Mouse (Mus musculus): Measurements from ENCODE around the gene Fam122a.
A peak's percentile ranks its signal among the peaks of the same experiment; 100 is the strongest.

The Fam122a gene

DNA sequence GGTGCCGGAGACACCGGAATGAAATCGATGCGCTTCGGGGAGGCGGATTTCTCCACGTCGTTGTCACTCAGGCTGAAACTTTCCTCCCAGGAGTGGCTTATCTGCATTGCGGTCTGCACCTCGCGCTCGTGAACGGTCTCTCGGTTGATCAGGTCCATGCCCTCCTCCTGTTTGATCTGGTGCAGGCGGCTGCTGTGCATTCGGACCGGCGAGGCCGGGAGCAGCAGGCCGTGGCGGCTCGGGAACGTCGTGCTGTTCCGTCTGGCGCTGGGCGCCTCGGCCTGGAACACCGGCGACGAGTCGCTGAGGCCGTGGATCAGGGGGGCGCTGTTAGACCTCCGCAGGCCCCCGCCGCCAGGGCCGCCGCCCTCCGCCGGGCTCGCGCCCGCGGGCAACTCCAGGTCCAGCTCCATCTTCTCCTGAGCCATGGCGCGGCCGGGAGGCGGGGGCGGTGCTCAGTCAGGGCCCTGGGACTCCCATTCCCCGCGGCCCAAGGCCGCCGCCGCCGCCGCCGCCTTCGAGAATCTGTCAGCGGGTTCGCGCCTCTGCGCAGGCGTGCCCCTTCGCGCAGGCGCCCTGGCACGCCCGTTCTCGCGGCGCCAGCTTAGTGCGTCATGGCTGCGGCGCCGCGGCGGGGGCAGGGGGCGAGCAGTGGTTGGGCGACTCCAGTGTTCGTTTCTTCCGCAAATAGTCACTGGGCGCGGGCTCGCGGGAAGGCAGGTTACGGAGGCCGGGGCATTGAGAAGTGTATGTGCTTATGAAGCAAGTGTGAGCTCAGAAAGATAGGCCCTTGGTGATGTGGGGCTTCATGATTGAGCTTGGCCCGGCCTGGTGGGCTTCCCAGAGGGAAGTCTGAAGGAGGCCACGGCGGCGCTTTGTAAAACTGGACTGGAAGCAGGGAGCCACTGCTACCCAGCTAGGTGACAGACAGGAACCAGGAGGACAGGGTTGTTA is at the start of gene Fam122a:
TSS of gene Fam122a (minus strand) at position 428 of the 954 bp plus-strand sequence.
- DNase-seq: peak; percentile 87 to 94

DNA sequence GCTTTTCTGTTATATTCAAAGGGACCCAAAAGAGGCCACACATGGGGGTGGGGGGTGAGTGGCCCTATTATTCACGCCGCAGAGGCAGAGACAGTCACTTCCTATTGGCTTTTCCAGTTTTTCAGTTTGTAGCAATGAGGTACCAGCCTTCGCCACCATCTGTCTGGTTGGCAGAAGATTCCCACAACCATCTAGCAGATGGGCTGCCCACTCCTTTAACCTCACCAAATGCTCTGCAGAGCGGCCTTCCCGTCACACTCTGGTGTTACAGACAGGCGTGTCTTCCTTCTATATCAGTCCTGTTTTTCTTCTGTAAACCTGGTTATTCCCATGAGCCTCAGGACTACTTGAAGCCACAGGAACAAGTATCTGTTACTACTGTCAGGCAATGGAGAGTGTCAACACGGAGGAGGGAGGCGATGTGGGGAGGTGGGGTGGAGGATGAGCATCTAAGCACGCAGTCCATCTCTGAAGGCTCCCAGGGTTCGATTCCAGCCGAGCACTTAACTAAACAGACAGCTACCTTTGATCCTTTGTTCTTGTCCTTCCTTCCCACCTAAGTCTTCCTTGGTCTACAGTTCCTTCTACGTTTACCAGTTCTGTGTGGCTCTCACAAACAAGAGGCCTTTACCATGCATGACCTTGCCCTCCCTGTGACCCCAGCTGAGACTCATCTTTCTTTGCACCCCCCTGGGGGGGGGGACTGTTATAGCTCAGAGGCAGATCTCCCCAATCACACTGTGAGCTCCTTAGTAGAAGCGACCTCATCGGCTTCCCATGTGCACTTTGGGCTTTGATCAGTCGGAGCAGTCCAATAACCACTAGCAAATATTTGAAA is 46.5 kb upstream of the Fam122a start:
- DNase-seq: no peak

DNA sequence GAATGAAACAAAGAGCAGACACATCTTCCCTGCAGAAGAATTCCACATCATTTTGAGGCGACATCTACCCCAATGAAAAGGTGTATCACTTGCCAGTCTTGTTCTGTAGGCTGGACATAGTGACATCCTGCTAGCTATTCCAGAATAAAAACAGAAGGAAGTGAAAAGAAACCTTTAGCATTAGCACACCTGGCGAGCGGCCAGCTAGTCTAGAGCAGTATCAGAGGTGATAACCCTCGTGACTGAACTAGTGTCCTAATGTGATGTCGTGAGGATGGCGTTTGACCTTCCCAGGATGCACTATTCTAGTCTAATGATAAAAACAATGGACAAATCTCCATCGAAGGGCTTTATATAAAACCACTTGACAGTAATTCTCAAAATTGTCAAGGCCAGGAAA is 44.8 kb upstream of the Fam122a start:
- DNase-seq: no peak

DNA sequence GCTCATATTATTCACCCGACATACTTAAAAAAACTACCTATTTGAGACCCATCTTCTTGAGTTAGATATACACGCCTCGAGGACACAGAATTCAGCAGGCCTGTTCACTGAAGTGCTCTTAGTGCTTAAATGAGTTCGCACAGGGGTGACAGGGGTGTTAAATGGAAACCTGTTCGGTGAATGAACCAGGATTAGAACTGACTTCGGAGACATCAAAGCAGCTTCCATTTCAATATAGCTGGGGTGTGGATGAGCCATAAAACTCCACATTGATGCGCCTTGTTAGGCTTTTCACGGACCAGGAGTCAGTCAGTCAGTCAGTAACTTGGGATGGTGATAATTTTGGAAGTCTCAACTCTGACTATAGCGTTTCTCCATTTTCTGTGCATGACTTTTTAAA is 44.0 kb upstream of the Fam122a start:
- no peak for DNase-seq

DNA sequence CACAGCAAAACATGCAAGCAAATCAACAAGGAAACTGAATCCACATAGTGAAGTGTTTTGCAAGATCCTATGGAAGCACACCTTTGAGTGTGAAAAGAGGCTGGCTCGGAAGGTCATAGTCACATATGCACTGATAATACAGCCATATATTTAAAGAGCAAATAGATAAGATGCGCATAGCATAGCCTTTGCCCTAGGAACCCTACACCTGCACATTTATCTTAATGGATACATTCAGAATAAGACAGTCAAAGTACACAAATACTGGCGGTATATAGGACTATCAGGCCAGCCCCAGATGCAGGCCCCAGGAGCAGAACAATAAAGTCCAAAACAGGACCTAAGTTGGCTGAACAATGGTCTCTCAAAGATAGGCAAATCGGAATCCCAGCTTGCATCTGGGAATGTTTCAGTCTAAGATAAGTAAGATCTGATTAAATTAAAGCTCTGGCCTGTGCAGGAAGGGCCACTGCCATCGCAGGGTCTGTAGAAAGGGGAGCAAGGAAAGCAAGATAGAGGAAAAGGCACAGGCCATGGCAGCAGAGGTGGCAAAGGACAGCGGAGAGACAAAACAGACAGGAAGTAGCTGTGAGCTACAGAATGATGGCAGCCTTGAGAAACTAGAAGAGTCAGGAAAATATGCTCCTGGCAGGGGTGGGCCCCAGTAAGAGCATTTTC is 42.7 kb upstream of the Fam122a start:
- no peak for DNase-seq

DNA sequence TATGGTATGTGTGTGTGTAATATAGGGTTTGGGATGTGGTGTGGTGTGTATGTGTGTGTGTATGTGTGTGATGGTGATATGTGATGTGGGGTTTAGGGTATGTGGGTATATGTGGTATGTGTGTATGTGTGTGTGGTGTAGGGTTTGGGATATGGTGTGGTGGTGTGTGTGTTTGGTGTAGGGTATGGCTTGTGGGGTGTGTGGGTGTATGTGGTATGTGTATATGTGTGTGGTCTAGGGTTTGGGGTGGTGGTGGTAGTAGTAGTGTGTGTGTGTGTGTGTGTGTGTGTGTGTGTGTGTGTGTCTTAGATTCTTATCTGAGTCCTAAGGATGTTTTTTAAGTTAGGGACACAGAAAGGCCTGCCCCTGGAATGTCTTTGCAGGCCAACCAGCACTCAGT is 41.2 kb upstream of the Fam122a start:
- no peak for DNase-seq

DNA sequence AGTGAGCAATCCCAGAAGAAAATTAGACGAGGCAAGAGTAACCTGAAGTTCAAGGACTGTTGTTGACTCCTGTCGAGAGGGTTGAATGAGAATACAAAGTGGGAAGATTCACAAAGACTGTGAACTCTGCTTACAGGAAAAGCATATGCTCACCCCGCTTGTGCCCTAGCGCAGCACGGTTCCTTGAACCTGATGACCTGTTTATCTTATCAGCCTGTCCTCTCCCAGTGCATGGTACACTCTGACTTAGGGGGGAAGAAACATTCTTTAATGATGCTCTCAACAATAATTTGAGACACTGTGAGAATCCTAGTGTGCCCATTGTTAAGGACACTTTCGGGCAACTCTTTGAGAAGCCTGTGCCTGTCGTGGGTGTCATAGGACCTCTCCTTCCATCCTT is 39.9 kb upstream of the Fam122a start:
- no peak for DNase-seq

DNA sequence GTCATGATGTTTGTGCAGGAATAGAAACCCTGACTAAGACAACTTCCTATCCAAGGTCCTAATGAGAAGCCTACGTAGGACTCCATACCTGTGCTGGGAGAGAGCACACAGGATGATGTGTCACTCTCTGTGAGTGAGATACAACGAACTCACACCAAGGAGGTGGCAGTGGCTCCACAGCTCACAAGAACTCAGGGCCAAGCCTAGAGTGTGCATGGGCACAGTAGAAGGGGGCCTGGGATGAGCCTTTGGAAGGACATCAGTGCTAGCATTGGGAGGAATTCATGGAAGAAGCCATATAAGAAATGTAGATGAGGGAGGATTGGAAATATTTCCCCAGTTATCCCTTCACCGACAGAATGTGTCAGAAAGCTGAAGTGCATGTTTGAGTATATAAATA is 38.8 kb upstream of the Fam122a start:
- no peak for DNase-seq

DNA sequence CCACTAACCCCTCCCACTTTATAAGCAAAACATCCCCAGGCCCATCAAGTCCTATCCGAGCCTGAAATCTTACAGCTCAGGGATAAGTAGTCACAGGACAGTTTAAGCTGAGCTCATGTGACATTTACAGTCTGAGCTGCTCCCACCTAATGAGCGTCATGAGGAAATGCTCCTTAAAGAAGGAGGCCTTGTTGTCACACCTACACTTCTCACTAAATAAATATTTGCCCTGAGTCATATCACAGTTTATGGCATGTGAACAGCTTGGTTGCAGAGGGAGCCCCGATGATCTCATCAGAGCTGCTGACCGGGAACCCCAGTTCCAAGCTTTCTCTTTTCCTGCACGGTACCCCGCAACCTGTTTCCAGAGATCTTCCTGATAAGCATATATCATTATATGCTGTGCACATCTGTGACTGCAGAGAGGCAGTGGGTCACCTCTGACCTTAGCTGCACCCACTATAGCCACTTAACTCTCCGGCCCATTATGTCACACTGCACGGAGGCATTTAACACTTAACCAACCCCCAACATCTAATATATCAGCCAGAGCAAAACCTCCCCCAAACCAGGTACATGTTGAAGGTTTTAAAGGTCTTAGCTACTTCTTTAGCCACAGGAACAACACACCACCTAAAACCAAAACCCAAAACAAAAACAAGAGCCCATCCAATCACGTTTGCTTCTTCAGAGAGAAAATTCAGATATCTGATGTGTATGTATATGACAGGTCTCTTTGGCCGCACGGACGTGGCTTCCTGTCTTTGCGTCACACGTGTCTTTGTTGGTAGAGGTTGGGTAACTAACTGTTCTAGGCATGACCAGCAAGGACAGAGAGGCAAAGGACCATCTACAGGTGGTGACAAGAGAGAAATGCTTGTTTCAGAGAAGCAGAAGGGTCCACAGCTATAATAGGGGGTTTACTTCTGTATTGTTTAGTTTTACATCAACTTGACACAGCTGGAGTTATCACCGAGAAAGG is 37.8 kb upstream of the Fam122a start:
- DNase-seq: no peak

DNA sequence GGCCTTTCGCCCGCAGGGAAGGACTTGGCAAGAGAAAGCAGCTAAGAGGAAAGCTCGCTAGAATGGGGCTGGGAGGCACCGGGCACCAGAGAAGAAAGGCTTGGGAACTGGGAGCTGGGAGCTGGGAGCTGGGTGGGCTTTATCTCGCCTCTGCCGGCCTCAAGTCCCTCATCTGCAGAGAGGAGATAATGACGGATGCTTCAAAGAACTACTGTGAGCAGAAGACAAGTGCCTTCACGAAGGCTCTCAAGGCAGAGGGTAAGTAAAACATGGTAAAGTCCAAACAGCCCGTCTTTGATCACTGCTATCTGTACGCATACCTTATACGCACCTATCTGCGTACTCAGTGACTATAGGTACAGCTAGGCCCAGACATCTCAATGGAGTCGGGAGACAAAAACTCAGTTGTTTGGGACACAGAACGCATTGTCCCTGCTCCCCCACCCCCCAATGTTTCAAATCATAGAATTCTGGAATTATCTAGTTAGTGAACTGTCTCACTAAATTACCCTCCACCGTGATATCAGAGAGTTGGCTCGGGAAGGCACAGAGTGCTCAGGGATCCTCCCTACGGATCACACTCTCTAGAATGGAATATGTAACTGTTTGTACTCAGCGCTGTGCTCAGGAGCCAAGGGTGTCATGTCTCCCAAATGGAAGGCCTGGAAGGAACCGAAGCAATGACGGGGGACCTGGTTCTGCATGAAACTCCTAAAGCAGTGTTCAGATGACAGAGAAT is 36.1 kb upstream of the Fam122a start:
- DNase-seq: no peak

DNA sequence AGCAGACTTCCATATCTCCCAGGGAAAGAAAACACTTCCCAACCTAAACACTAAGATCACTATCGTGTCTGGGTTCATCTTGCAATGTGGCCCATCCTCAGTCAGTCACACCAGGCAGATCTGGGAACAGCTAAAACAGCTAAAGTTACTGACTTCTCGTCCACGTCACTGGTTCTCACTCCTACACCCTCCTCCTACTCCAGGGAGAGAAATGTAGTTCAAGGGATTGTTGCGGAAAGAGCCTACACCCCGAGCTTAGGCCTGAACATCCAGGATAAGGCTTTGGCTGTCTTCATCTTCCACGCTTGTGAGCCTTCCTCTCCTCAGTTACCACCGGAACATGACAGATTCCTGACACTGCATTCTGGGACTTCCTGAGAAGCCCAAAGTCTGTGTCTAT is 34.8 kb upstream of the Fam122a start:
- DNase-seq: no peak

DNA sequence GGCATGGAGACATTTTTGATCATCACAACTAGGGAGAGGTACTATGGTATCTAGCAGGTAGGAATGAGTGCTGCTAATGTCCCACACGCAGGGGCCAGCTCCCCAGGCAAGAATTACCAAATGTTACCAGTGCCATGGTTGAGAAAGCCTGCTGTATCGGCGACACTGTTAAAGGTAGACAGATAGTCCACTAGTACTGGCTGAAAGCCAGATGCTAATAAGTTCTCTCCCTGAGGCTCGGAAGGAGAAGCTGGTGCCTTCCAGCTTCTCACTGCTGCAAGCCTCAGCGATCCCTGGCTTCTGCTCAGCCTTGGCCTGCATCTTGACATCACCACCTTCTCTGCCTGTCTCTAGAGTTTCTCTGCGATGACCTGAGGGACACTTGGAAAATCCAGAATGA is 32.2 kb upstream of the Fam122a start:
- DNase-seq: peak in 1 of 2 experiments; percentile 13

DNA sequence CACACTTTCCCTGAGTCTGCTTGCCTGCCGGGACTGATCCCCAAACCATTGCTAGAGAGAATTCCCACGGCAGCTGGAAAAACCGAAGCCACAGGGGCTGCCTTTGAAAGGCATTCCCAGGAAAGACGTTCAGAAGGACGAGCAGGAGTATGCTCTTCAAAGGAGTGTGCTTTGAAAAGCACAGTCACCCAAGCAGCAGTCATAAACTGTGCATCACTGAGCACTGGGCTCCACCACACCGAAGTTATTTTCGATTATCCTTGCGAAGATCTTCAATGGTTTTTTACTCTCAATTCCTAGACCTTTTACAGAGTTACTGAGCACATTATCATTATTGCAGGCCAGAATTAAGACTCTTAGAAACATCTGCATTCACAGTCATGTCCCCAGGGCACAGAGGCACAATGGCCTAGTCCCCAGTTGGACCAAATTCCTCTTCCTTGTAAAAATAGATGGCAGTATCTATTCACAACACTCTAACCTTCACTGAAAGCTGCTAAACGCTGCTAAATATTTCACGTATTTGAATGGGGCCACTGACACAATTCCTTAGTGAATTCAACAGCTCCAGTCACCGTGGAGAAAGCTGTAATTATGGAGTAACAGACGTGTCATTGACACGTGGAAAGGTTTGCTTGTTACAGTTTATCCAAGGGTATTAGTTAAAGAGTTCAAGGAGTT is 31.1 kb upstream of the Fam122a start:
- DNase-seq: no peak

DNA sequence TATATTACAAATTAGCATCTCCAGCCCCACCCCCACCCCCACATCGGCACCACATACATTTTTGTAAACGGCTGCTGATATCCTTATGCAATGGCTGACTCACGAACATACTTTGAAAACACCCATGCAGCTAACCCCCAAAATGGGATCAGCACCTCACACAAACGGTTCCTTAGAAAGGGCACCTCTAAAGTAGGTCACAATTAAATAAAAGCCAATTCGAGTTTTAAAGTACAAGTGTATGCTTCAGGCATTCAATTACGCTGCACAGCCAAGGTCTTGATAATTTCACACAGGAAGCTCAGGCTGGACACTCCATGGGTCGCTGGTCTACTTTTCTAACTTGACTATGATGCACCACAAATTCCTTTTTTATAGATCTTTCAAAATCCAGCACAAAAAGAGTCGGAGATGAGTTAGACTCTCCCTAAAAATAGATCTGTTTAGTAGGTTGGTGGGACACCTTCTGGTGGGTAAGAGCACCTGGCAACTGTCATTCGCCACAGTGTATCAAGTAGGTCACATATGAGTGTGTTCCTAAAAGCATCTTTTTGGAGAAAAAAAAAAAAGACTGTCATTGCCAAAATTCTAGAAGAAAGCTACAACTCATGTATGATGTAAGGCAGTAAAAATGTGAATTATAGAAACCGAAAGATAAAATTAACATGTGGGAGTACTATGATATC is 25.7 kb upstream of the Fam122a start:
- DNase-seq: no peak

DNA sequence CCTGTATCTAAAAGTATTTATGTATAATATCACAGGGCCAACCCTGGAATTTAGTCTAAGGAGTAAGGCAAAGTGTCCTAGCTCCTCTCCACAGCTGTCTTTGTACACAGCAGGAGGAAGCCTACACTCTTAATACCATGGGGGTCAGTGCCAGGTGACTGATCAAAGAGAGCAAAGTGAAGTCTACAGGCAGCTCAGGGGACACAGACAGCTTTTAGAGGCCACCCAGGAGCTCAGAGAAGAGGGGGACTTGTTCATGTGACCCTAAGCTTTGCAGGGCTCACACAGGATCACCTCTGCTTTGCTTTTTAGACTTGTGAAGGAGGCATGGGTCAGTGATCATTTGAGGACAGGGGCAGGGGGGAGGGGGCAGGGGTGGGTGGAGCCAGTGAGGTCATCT is 24.4 kb upstream of the Fam122a start:
- DNase-seq: no peak

DNA sequence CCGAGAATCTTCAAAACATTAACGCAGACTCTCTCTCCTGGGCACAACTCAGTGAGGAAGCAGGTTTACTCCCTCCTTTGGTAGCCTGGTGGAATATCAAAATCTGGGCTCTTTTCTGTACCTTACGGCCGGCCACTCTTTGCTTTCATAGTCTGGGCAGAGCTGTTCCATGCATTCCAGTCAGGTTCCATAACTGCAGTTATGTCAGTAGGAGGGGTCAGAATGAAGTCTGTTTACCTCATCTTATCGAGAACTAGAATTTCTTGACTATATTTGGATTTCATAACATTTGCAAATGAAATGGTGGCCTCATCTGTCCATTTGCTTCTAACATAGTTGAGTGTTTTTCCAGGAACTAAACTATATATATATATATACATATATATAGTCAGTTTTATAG is 23.3 kb upstream of the Fam122a start:
- DNase-seq: no peak

DNA sequence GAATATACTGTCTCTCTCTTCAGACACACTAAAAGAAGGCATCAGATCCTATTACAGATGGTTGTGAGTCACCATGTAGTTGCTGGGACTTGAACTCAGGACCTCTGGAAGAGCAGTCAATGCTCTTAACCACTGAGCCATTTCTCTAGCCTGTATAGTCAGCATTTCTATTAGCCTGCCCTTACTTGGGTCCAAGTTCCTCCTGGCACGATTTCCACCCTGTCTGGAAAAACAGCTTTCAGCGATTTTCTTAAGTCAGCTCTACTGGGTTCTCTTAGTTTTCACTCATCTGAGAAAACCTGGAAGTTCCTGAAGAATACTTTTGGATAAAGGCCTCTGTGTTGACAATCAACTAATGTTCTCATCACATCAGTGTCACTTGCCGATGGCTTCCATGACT is 22.1 kb upstream of the Fam122a start:
- peak; percentile 51 to 60 for DNase-seq

DNA sequence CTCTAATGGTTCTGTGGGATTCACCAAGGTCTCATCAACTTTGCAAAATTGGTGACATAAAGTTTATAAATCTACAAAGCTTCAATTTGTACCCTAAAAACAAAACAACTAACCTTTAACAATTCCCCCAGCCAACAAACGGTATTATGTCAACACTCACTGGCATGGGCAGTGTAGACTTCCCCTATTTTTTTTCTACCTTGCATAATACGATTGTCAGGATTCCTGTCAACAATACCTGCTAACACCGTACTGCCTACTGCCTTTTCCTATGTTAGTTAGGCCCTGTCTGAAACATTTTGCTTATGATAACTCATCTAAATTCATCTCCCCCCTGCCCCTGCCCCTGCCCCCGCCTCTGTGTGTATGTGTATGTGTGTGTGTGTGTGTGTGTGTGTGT is 16.7 kb upstream of the Fam122a start:
- no peak for DNase-seq

DNA sequence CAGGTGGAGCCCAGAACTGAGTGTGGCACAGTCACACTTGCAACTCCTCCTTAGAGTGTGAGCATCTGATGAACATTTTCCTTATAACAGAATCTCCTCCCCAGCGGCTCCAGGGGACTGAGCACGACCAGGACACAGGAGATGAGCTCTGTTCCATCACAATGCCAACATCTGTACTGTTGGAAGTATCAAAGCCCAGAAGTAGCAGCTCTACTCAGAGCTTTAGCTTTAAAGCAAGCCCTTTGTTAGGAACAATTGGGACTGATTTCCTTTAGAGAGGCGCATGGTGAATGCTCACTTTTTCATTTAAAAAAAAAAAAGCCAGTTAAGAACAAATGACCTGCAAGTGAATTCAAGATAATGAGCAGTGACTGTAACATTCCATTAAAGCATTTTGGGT is 14.7 kb upstream of the Fam122a start:
- DNase-seq: no peak

DNA sequence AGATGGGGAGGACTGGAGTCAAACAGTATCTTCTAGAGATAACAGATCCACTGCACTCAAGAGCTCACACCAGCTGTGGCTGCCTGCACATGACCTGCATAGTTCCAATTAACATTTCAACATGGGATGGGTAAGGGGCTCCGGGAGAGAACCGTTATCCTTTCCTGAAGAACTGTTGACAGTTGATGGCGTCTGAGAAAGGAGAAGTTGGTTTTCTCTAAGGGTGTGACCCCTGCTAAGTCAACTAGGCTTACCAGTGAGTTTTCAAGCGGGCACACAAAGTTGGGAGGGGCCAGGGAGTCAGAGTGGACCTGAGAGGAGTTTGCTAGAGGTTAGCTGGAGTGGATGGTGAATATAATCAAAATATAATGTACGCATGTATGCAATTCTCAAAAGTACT is 13.1 kb upstream of the Fam122a start:
- DNase-seq: no peak
